Mouse (Mus musculus) T-cell, adult 2 months (primary cell): ENCODE results near the gene Socs7.
"Not testable (repeated sequence)": the region's sequence is repeated elsewhere in the genome, so short reads cannot be mapped to it uniquely, and the experiment has no call there.

Experiments
- DNase-seq: peaks from one replicate; pipeline ENCODE4 v3.0.0; 2022; ENCODE audit warnings: low spot score

Socs7 gene

DNA sequence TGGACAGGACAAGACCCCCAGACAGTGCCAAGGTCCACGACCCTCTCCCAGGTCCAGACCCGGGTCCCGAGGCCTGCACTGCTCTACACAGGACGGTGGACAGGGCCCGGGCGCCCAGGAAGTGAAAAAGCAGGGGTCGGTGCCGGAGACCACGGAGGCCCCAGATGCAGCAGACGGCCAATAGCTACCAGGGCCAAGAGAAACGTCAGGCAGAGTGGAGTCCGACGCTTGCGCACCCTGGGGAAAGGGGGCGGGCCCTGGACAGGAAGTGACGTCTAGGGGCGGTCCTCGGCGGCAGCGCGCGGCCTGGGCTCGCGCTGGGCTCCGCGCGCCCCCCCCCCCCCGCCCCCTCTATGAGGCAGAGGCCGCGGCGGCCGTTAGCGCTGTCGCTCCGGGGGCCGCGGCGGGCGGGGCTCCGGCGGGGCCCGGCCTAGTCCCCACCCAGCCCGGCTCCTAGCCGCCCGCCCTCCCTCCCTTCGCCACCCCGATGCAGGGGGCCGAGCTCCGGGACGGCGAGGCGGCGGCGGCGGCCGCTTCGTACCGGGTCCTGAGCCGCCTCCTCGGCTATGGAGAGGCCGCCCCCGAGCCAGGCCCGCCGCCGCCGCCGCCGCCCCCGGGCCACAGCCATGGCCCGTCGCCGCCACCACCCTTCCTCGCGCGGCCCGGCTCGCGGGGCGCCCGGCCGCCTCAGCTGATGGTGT is at the start of gene Socs7:
TSS of gene Socs7 (plus strand) at position 604 of the 701 bp plus-strand sequence.
- DNase-seq = peak; percentile 85

- not testable (repeated sequence) for DNase-seq
These were observed 49.5 kb upstream of the Socs7 start for GRCm38 (mm10) chr11:97312871-97313270.

DNA sequence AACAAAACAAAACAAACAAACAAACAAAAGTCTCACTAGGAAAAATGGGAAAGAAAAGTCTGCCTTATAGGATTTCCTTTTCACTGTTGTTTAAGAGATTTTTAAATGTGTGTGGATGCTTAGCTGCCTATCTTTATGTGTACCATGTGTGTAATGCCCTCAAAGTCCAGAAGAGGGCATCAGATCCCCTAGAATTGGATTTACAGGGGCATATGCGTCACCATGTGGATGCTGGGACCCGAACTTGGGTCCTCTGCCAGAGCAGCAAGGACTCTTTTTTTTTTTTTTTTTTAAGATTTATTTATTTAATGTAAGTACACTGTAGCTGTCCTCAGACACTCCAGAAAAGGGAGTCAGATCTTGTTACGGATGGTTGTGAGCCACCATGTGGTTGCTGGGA is 48.2 kb upstream of the Socs7 start:
- DNase-seq = peak; percentile 12

GRCm38 (mm10) chr11:97314751-97315503 is 47.4 kb upstream of the Socs7 start:
- no peak for DNase-seq

DNA sequence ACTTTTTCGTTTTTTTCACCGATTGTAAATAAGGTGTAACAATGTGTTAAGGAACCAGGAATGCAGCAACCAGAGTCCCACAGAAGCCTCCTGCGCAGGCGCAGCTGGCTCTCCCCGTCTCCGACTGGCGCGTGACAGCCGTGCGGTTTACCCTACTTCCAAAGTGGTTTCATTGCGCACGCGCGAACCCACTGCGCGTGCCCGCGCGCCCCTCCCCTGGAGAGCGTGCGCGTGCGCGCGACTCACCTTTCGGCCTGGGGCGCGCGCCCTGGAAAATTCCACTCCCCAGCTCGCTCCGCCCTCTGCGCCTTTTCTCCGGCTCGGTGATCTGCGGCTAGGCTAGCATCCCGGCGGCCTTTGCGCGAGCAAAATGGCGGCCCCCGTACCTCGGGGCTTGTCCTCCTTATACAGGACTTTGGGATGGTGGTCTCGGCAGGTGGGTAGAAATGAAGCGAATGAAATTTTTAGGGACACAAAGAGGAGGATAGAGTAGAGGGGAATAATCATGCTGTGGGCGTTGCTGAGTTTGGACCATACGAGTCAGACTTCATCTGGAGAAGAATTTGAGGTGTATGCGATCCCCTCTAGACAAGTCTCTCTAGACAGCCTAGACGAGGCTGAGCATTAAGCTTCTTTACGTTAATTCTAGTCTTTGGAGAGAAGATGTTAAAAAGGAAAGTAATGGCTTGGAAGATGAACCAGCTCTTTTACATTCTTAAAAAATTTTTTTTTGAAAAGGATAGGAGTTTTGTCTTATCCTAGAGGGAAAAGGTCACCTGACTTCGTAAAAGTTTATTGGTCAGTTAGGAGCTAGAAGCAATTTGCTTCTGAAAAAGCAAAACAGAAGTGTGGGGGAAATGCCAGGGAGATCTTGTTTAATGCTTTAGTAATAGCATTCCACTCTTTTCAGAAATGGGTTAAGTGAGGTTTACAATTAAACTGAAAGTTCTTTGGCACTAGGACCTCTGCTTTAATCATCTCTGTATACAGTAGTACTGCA is 46.5 kb upstream of the Socs7 start, which contains the start of gene Mrpl45:
TSS of gene Mrpl45 (plus strand) at position 213 of the 1,000 bp plus-strand sequence.
- DNase-seq = peak; percentile 98

DNA sequence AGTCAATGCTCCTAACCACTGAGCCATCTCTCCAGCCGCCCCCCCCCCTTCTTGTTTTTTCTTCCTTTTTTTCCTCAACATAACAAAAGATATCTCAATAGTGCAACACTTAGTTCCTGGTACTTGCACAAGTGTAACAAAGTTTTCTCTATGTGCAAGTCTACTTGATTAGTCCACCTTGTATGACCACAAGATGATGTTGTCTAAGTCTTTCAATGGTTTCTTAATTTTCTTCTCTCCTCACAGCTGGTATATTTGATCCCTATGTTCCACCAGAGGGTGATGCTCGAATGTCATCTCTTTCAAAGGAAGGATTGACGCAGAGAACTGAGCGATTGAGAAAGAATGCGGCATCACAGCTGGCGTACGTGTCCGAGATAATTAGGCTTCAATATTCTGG is 41.2 kb upstream of the Socs7 start:
- no peak for DNase-seq

GRCm38 (mm10) chr11:97321894-97322600 is 40.3 kb upstream of the Socs7 start:
- DNase-seq = not testable (repeated sequence)

- no peak for DNase-seq
These were observed 37.1 kb upstream of the Socs7 start for GRCm38 (mm10) chr11:97325224-97325623.

DNA sequence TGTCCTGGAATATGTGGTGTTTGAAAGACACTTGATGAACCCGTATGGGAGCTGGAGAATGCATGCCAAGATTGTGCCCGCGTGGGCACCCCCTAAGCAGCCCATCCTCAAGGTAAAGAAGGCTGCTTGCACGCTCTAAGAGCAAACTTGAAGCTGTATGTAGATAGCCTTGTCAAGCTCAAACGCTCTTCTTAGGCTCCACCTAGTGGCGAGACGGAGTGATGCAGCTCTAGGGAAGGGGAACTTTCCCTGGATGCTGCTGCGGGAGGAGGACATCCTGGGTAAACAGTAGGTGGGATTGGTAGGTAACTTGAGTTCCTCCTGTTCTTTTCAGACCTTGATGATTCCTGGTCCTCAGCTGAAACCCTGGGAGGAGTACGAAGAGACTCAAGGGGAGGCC is 34.2 kb upstream of the Socs7 start:
- peak; percentile 16 for DNase-seq

DNA sequence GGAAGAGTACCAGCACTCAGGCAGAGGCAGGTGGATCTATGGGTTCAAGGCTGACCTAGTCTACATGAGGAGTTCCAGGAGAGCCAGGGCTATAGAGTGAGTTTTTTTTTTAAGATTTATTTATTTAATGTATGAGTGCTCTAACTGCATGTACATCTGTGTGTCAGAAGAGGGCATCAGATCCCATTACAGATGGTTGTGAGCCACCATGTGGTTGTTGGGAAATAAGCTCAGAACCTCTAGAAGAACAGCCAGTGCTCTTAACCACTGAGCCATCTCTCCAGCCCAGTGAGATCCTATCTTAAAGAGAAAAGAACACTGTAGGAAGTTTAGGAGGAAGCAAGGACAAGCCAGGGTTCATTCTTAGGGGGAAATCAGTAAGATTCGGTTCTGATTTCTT is 32.0 kb upstream of the Socs7 start:
- no peak for DNase-seq

DNA sequence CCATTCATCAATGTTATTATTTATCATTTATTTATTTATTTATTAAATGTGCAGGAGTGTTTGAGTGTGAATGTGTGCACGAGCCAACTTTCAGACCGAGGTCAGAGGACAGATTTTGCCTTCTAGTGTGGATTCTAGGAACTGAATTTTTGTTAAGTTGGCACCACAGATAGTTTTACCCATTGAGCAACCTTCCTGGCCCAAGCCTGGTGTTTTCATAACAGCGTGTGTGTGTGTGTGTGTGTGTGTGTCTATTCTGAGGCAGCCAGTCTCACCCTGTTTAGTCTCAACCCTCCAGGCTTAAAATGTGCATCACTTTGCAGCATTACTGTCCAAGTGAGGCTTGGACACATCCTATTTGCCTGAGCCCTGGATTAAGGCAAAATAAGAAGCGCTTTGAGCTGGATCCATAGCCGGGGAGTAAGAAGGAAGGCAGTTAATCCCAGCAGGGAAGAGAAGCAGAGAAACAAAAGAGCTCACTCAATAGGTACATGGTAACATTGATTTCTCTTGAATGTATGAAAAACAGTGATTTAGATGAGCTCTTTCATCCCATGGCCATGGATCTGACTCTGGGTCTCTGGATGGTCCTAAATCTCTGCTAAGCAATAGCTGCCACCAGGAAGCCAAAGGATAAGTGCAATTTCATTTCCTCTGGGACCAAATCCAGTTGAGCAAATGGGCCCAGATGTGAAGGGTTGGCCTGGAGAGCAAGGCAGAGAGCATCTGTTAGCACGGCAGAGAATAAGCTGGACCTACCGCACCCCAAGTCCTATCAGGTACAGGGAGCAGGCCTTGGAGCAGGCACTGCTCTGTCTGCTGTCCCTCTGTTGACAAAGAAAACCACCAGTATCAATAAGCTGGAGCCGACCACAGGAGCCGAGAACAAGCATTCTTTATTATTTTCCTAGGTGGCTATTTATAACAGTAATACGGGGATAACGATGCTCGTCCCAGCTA is 30.8 kb upstream of the Socs7 start:
- DNase-seq = no peak

DNA sequence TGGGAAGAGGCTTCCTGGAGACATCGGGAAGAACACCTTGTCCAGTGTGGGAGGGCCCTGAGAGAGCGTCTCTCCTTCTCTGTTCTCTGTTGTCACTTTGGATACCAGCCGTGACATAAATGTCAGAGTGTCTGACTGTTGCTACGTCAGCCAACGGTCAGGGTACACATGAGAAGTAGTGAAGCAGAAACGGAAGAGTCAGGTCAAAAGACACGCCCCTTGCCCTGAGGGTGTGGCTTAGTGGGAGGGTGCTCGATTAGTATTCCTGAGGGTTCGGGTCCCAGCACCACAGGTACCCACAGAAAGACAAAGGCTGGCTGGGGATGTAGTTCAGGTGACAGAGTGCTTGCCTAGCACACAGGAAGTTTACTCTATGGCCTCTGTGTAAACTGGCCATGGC is 29.3 kb upstream of the Socs7 start:
- DNase-seq = no peak

- DNase-seq = no peak
These were observed 28.5 kb upstream of the Socs7 start for GRCm38 (mm10) chr11:97333896-97334295.

GRCm38 (mm10) chr11:97334400-97334799 is 28.0 kb upstream of the Socs7 start:
- no peak for DNase-seq

- DNase-seq = no peak
These were observed 26.1 kb upstream of the Socs7 start for GRCm38 (mm10) chr11:97336238-97336637.

- DNase-seq = no peak
These were observed 25.5 kb upstream of the Socs7 start for GRCm38 (mm10) chr11:97336751-97337345.

DNA sequence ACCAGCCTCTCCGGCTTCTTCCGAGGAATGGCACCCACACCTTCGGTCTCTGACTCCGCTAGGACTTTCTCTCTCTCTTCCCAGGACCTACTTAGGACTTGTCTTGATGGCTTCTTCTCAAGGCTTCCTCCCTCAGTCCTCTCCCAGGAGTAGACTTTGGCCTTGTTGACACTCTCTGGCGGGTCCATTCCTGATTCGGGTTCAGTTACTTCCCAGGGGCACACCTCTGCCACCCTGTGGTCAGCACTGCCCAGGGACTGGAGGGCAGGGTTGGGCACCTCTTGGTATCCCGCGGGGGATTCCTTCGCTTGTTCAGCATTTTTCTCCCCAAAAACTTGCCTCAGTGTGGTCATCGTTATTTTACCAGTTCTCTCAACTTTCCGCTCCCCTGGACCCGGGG is 25.0 kb upstream of the Socs7 start:
- no peak for DNase-seq

GRCm38 (mm10) chr11:97338302-97338976 is 23.9 kb upstream of the Socs7 start:
- DNase-seq = no peak

GRCm38 (mm10) chr11:97338977-97339315 is 23.4 kb upstream of the Socs7 start:
- no peak for DNase-seq
